Mouse (Mus musculus): ENCODE results near the gene Lrrc1.
A peak's percentile ranks its signal among the peaks of the same experiment; 100 is the strongest.

Lrrc1 gene

DNA sequence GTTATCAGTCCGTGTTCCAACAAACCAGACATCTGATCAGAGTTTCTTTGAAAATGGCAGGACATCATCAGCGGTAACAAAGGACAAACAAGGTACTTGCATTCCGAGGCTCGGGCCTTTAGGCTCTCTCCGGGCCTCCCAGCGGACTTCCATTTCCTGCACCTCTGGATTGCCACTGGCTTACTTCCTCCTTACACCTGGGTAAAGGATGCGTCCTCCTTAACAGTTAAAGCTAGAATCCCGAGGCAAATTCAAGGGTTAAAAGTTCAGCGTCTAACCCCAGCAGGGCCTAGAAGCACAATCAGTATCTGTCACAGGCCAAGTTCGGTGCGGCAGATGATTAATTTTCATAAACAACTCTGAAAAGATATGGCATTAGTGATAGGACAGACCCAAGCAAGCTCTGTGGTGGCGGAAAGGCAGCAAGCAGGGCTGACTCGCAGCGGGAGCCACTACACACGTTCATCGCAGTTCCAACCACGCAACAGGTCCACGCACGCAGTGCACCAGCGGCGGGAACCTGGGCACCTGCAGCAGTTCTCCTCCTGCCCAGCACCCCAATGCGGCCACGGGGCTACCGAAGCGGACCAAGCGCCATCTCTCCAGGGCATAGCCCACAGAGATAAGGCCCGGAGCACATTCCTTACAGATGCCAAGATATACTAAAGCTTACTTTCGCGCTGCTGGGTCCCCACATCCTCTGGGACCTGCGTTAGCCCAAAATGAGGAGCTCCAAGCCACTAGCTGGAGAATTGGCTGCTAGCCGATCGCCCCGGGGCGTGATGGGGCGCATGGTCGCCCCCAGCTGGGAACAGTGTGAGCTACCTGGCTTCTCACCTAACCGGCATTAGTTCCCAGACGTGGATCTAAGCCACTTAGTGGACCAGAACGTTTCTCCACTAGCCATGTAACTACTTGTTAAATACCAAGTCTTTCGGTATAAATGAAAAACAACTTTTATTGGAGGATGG, 1.0 kb downstream of the Lrrc1 start:
- peak; percentile 36 to 49 for DNase-seq (ENCODE audit: low spot score in 2 of 2)

DNA sequence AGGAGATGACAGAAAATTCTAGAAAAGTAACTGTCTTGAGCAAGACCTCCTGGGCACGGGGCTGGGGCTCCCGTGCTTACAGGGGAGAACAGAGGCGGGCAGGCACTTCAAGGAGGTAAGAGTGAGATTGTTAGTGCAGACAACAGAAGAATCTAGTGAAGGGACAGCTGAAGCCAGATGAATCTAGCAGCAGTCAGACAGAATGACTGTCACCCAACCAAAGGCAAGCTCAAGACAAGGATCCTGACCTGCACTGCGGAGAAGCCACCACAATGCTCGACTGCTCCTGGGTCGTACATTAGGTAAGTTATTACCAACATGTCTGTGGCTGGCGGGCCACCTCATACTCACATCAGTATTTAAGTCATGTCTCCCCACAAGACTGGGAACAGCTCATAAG, 3.1 kb downstream of the Lrrc1 start:
- peak; percentile 13 to 17 for DNase-seq (ENCODE audit: low spot score in 2 of 2)

DNA sequence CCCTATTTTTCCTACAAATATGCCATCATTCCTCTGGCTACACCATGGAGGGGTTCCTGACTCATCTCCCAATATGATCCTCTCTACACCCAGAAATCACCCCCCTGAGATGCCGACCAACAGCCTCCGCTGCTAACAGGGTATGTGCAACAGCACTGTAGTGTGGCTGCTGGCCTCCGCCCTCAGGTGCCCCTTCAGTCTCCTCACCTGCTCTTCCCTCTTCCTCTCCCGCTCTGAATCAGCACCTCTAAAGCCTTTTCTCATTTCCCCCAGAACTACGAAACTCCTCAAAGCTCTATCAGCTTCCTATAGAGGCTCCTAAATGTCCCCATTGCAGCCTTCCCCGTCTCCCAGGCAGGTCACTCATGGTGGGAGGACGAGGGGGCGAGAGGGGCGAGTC, 5.4 kb downstream of the Lrrc1 start:
- peak in 1 of 2 experiments; percentile 6 for DNase-seq (ENCODE audit: low spot score in 2 of 2)

DNA sequence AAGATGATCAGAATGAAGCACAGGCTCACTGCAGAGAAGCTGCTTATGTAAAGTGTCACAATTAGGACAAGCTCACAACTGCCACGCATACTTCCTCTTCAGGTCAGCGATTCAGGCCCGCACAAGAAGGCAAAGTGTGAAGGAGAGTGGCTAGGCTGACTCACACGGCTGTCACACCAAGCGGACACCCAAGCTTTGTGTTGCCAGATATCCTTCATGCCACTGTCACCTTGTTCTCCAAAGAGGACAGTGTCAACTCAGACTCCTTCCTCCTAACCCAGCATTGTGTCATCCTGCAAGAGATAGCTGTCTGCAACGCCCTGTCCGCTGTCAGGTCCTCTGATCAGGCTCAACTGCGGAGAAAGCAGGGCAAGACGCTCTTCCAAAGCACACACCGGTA, 7.3 kb downstream of the Lrrc1 start:
- DNase-seq (ENCODE audit: low spot score in 2 of 2), result no peak

DNA sequence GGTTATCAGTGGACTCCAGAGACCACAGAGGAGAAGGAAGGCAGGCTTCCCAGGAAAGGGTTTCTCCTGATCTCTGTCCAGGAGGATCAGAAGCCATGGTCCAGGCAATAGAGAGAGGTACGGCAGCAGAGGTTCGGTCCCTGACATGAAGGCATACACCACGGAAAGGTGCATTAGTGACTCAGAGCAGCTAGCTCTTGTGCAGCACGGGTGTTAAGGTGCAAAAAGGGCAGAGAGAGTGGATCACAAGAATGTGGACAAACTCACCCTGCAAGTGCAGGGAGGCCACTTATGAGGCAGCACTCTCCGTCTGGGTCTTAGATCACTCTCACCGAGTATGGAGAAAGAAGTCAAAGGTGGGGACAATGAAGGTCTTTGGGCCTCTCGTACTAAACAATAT, 7.8 kb downstream of the Lrrc1 start:
- DNase-seq (ENCODE audit: low spot score in 2 of 2), result no peak

DNA sequence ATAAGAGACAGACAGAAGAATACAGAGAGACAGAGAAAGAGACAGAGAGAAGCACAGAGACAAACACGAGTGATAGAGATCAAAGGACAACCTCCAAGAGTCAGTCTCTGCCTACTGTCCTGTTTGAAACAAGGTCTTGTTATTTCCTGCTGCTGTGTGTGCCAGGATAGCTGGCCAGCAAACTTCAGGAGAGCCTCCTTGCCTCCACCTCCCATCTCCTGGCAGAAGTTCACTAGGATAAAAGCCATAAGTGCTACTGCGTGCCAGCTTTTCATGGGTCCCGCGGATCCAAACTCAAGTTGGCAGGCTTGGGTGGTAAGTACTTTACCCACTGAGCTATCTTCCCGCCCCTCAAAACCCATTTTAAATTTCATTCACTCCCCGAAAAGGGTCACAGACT, 8.4 kb downstream of the Lrrc1 start:
- DNase-seq (ENCODE audit: low spot score in 2 of 2), result no peak

DNA sequence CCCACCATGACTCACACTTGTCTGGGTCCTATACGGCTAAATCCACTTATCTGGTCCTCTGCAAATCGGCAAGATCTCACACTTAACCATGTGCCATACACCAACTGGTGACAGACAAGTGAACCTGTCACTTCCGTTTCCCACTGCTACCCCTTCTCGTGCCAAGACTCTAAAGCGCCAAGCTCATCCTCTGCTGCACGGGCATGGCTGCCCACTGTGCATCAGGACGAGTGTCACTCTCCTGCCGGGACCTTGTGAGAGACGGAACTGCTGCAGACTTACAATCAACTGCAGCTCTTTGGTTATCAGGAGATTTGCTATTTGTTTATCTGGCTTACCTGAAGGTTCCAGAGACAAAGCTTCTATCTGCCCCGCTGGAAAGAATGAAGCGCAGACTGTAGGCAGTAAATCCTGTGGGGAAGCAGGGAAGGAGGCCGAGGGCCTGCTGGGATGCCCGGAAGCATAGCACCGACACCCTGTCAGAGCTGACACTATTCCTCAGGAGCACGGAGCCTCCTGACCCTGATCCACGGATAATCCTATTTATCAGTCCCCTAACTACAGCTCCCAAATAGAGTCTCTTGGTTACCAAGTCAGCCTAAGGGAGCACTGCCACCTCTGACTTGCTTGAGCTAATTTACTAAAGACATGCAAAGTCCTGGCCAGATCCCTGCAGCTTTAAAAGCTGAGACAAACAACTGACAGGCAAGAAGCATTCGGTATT, 9.5 kb downstream of the Lrrc1 start:
- DNase-seq (ENCODE audit: low spot score in 2 of 2), result peak in 1 of 2 experiments; percentile 12

DNA sequence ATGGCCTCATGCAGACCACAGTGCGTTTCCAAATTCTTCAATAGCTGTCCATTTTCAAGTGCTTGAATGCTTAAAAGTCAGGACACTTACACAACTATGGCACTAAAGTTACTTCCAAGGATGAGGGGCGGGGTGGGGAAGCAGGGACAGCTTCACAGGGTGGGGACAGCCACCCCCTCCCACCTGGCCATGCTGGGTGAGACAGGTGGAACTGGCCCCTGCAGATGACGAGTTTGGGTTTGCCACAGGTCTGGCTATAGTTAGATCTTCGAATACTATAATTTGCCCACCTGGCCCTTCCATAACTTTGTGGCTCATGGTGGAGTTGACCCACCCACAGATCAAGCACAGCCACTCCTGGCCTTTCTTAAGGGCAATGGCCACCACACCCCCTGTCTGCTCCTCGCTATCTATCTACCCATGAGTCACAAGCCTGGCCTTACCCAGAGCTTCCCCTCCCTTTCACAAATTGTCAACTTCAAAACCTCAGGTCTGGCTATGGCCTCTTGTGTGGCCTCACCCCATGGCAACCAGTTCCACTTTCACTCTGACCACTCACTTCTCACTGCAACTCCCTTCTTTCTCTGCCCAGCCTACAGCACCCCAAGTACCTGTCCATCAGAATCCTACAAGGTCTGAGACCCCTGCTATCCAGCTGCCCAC, 16.2 kb downstream of the Lrrc1 start:
- DNase-seq (ENCODE audit: low spot score in 2 of 2), result no peak

GRCm38 (mm10) chr9:77527170-77527569, 17.5 kb downstream of the Lrrc1 start:
- DNase-seq (ENCODE audit: low spot score in 2 of 2), result no peak

GRCm38 (mm10) chr9:77526715-77527114, 18.0 kb downstream of the Lrrc1 start:
- DNase-seq (ENCODE audit: low spot score in 2 of 2), result no peak

GRCm38 (mm10) chr9:77525595-77526295, 18.9 kb downstream of the Lrrc1 start:
- DNase-seq (ENCODE audit: low spot score in 2 of 2), result no peak

- DNase-seq (ENCODE audit: low spot score in 2 of 2), result no peak
Observed at GRCm38 (mm10) chr9:77523793-77524192, 20.9 kb downstream of the Lrrc1 start.

GRCm38 (mm10) chr9:77522476-77522875, 22.2 kb downstream of the Lrrc1 start:
- no peak for DNase-seq (ENCODE audit: low spot score in 2 of 2)

DNA sequence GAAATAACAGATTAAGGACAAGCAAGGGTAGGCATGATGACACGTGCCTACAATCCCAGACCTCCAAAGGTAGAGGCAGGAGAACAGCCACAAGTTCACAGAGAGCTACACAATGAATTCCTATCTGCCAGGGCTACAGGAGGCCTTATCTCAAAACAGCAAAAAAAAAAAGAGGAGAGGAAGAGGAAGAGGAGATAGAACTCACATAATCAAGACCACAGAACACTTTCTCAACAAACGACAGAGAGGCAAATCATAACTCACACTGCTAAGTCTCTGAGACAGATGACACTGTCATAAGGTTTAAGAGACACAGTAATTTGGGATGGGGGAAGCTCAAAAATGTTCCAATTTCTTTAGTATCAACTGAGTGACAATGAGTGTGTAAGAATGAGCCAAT, 25.5 kb downstream of the Lrrc1 start:
- no peak for DNase-seq (ENCODE audit: low spot score in 2 of 2)

GRCm38 (mm10) chr9:77516782-77517364, 27.8 kb downstream of the Lrrc1 start:
- no peak for DNase-seq (ENCODE audit: low spot score in 2 of 2)

DNA sequence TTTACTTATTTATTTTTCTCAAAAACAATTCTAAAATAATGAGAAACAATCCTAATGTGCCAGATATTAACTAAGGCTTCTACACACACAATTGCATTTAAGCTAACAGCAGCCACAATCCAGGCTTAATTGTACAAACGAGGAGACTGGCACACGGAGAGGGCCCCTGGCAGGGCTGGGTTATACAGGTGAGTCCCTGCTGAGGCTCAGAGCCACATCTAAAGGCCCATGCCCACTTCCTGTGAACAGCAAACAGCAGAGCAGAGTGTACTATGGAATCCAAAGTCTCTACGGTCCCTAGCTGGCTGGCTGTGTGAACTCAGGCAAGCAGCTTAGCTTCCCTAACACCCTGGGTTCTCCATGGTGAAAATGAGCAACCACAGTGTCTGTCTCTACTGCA, 30.8 kb downstream of the Lrrc1 start:
- DNase-seq (ENCODE audit: low spot score in 2 of 2), result no peak

GRCm38 (mm10) chr9:77512220-77512619, 32.5 kb downstream of the Lrrc1 start:
- DNase-seq (ENCODE audit: low spot score in 2 of 2), result no peak

DNA sequence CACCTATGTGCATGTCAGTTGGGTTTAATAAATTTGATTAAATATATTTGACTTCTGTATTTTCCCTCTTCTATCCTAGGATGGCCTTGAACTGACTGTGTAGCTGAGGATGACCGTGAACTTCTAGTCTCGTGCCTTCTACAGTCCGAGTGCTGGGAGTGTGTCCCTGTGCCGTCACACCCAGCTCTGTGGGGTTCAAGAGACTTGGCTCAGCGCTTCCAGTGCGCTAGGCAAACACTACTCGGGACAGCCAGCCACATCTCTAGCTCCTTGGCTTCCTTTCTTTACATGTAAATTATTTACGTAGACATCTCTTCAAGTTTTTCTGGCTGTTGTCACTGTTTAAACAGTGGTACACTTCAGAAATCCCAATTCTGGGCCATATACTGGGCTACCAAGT, 34.1 kb downstream of the Lrrc1 start:
- DNase-seq (ENCODE audit: low spot score in 2 of 2), result no peak

DNA sequence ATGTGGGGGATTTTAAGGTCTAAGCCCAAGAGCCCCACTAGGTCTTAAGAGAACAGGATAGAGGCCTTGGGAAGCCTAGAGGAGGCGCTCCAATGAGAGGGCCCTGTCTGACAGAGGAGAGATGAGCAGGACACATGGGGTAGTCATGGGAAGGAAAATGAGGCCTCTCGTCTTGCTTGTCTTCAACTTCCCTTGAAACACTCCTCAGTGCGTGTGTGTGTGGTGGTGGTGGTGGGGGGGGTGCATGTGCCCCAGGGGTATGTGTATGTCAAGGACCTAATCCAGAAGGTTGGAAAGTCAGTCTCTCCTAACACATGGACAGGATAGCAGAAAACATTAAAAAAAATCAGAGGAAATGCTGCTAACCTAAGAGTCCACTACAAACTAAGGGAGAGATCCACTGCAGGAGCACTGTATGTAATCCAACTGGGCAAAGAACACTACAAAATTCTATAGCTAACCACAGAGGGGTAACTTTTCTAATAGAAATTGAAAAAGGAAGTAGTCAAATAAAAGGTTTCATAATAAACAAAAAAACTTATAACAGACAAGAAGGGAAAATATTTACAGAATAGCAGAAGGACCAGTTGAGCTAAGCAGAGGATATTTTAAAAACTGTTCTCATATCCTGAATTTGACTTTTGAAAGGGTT, 36.8 kb downstream of the Lrrc1 start:
- DNase-seq (ENCODE audit: low spot score in 2 of 2), result no peak

- no peak for DNase-seq (ENCODE audit: low spot score in 2 of 2)
Observed at GRCm38 (mm10) chr9:77502548-77503438, 41.9 kb downstream of the Lrrc1 start.
